Mouse (Mus musculus) ovary, postnatal 36 days (tissue): Measurements from ENCODE around the gene Cdc42bpa.

Source experiments
- DNase-seq: peaks from one replicate; pipeline ENCODE4 v3.0.0; 2022; ENCODE audit warnings: low spot score, mixed read lengths

Gene Cdc42bpa

DNA sequence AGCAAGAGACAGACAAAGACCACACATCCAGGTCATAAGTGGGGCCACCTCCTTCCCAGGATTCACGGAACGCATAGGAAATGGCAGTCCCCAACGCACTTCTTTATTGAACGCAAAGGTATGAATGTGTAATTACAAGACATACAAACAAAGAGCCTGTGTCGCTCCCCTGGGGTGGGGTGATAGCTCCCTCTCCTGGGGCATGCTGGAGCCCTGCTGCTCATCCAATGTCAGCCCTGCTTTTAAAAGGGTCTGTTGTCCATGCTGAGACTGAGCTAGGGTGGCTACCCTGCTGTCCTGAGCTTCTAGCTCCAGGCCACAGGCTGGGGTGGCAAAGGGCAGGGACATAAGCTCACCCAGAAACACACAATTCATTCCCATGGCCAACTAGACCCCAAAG lies 206.3 kb downstream of the Cdc42bpa start:
- DNase-seq, result no peak

DNA sequence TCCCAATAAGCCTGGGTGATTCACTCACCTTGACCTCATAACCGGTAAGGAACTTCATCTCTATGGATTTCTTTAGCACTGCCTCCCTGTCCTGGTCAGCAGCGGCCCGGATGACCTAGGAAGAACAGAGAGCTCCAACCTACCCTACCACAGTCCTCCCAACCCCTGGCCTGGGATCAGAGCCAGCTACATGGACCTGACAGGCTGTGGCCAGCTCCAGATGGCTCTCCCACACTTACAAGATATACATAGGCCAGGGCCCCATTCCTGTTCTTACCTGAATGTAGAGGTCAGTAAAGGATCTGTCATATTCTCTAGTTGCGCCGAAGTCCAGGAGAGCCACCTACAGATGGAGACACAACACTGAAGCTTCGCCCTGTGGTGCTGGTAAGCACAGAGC lies 208.0 kb downstream of the Cdc42bpa start:
- no peak for DNase-seq

DNA sequence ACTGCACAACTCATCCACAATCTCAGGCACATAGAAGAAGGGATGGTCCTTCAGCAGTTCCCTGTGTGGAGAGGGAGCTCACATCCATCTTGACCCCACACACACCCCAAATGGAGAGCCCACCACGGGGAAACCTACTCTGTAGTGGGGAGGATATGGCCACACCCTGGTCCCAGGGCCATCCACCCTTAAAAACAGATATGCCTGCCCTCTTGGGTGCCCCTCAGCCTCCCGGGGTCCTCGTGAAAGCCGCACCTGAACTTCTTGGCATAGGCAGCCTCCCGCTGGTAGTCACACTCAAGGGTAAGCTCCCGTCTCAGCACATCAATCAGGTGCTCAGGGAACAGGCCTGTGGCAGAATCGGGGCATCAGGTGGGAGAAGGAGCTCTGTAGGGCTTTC lies 208.9 kb downstream of the Cdc42bpa start:
- DNase-seq, result no peak

DNA sequence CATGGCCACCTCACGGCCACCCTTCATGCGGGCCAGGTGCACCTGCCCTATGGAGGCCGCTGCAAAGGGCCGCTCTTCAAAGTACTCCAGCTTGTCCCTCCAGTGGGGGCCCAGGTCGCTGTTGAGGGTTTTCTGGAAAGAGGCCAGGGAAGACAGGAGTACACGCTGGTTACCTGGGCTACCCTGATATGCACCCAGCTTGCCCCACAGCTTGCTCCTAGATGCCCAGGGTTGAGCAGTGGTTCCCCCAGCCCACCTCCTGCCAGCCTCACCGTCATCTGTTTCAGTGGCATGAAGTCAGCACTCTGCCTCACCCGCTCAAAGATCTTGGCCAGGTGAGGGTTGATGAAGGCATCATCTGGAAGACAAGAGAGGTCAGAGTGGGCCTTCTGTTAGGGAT lies 209.8 kb downstream of the Cdc42bpa start:
- no peak for DNase-seq

DNA sequence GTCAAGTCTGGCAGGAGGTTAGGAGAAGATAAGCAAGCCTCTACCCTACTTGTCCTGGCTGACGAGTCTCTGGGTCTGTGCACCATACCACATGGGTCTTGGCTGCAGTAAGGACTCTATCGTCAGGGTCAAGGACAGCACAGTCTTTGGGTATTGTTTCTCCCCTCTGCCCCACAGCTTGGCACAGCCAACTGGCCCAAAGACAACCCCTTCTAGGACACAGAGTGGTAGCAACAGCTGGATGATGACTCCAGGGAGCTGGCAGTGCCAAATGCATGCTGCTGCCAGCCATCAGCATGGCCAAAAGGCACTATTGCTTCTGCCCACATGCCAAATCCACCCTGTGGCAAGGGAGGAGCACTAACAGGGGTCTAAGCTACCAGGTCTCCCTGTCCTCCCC lies 211.6 kb downstream of the Cdc42bpa start:
- DNase-seq, result no peak

DNA sequence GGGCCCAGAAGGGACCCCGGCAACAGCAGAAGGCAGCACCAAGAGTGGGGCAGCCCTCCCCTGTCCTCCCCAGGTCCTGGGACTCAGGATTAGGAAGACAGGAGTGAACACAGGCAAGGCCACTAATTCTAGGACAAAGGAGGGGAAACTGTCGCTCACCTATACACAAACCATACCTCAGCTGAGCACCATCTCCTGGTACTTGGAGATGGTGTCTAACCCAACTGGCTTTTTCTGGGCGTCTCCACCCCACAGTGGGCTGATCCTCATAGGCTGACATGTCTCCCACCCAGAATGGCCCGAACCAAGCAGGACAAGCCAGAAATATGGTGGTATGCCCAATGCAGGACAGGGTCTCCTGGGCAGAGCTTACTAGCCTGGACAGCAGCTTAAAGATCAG lies 212.3 kb downstream of the Cdc42bpa start:
- no peak for DNase-seq

DNA sequence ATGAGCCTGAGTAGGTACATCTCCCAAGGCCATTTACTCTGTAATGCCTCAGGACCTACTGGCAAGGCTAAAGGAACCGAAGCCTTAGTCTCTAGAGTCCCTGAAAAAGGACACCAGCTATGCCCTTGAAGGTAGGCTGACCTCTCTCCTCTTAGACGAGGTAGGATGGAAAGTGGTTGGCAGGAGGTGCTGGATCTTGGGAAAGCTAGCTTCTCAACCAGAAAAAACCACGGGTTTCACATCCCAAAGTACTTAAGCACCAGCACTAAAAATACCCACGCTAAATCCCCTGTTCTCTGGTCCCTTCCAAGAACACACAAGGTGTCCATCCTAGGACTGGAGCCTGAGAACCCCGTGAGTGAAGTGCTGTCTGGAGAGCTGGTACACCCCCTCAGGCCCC lies 212.7 kb downstream of the Cdc42bpa start:
- DNase-seq, result no peak

DNA sequence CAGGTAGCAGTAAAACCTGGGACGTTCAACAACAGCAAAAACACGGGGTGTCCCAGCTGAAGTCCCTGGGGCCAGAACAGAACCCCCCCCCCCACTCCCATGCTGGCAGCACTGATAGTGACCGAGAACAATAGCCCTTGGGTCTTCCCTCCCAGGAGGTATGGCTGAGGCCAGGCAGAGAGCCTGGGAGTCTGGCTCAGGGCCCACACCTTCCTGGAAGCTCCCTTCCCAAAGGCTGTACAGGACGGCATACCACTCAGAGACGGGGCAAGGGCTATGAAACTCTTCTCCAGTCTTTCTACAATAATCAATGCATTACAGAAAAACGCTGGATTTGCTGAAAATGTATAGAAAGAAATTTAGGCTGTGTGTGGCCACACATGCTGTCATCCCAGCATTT lies 214.4 kb downstream of the Cdc42bpa start:
- DNase-seq, result no peak

DNA sequence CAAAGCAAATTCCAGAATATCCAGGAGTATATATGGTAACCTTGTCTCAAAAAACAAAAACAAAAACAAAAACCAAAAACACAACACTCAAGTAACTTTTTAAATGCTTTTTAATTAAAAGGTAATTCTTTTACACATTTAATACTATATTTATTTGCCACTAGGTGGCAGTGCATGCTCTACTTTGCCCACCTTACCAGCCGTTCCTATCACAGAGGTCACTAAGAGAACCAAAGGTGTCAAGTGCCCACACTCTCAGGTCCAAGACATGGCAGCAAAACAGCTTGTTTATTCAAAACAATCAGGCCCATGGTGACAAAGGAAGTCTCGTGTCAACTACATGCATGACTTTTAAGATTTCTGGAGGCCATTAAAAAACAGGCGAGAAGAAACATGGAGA lies 214.9 kb downstream of the Cdc42bpa start:
- DNase-seq, result no peak

DNA sequence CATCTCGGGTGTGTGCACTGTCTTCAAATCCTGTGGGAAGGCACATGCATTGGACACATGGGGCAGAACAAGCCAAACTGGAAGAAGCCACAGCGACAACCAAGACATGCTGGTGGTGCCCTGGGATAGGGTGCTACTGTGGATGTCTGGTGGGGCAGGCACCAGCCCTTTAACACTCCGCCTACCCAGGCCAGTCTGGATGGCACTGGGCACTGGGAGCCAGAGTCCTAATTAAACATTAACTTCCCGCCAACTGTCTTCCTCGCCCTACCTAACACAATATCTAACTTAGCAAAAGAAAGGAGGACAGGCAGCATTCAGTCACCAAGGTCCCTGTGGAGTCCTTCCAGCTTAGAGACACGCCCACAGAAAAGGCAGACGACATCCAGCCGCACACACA lies 215.4 kb downstream of the Cdc42bpa start:
- DNase-seq, result no peak

DNA sequence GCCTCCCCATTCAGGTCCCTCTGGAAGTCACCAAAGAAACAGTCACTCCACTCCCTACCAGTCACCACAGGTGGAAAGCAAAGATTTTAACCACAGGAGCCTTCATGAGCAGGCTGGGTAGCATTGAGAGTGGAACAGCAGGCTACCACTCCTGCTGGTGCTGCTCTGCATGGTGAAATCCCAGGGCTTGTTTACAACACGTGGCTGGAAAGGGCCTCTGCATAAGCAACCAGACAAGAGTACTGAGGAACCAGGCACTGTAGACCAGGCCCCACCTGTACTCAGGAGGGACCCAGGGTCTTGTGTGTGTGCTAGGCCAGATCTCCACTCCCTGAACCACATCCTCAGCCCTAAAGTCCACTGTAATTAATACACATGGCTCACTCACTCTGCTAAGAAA lies 216.5 kb downstream of the Cdc42bpa start:
- DNase-seq, result no peak

DNA sequence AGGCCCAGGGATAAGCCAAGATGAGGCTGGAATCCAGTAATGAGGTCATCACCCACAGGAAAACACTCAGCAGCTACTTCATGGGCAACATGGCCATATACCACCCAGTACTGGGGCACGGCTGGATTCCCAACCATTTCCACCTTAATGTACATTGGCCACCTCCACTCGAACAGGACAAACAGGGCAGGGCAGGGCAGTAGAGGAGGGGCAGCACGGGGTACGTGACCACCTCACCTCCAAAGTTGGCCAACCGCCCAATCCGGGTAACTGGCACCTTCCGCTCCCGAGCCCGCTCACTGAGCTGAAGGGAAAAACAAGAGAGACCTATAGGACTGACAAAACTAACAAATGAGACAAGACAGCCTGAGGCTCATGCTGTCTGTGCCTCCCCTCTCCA lies 218.1 kb downstream of the Cdc42bpa start:
- DNase-seq, result no peak

DNA sequence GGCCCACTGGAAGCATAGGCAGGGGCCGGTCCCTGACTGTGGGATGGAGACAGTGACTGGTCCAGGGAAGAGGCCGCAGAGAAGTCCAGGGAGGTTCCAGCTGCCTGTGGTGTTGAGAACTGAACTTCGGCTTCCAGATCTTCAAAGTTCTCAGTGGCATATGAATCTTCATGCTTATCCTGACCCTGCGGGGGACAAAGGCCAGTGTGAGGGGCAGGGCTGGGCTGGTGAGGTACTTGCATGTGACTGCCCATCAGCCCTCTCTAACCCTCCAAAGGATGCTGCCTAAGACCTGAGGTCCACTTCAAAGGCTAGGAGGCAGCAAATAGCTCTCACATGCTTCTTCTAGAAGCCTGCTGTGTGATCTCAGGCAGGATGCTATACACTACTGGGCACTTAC lies 218.8 kb downstream of the Cdc42bpa start:
- no peak for DNase-seq

DNA sequence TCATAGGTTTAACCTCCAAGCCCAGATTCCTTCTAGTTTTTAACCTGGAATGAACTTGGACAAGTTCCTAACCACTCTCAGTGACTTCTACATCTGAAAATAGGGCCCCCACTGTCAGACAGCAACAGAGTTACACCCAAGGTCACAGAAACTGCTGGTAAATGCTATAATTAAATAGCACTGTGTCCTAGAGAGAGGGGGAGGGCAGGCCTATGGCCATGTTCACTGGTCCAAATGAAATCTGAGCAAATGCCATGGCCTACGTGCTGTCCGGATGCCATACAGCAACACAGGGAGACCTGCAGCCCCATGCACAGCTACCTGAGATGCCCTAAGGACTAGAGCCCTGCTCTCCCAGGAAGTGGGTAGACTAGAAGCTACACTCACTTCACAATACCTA lies 219.6 kb downstream of the Cdc42bpa start:
- no peak for DNase-seq

DNA sequence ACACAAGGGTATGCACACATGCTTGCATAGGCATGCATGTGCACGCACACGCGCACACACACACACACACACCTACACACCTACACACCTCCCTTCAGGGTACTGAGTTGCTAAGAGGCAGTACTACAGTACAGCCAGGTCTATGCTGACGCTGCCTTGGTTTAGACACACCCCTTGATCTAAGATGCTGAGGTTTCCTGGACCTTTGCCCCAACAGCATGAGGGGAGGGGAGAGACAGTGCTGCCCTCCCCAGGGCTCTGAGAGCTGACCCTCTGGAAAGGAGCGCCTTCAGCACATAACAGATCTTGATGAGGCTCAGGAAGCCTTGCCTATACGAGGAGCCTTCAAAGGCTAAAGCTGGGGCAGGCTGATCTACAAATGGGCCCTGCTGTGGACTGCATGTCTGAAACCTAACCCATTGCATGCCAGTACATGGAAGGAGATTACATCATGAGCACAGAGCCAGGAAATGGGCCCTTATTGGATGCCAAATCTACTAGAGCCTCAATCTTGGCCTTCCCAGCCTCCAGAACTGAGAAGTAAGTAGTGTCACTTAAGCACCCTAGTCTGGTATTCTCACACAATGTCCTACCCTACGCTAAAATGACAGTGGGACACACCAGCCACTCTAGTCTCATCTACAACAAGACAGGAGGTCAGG lies 221.2 kb downstream of the Cdc42bpa start:
- no peak for DNase-seq

DNA sequence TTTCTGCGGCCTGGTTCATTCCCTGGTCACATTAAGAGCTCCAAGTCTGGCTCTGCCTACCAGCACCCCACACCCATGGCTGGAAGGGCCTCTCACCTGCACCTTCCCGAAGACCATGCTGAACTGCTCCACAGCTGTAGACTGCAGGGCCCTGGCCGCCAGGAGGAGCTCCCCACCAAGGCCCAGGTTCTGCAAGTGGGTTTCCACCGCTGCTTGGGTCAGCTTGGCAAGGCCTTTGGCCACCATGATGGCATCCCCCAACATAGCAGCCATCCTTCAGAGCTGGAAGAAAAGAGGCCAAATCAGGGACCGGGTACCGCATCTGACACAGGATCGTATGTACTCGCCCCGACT lies 221.7 kb downstream of the Cdc42bpa start:
- no peak for DNase-seq

DNA sequence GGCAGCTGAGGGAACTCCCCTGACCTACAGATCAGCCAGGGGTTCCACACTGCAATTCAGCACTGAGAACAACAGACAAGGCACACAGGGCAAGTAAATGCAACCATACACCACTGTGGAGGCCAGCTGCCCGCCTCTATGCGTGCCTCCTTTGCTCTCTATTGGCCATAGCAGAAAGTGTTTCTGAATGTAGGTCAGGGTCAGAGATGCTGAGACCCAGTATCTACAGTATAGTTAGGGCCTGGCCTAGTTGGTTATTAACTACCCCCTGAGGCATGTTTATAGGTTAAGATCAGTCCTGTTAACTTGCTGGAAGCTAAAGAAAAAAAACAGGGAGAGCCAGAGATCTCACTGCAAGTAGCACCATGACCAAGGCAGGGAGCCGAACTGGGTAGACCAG lies 222.5 kb downstream of the Cdc42bpa start:
- no peak for DNase-seq

DNA sequence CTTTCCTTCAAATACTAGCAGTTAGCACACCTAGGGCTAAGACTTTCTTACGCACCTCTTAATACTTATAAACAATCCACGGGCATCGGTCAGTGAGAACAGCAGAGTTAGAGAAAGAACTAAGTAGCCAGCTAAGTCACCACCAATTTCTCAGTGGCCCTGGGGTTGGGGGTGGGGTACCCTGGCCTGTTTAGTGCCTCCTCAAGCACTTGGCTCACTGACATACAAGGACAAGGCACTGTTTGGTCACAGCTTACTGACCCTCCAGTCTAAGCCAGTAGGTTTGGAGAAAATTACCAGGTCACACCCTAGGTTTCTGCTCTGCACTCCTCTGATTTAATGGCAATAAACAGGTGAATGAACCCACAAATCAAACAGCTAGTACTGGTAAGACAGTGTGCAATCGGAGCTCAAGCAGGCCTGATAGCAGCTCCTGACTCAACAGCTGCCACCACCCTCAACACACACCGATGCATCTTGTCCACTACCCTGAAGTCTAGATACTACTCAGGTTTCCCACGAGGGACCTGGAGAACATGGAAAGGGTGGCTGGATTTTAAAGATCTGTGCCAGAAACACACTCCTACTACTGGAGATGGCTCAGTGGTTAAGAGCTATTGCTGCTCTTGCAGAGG lies 223.4 kb downstream of the Cdc42bpa start:
- no peak for DNase-seq

DNA sequence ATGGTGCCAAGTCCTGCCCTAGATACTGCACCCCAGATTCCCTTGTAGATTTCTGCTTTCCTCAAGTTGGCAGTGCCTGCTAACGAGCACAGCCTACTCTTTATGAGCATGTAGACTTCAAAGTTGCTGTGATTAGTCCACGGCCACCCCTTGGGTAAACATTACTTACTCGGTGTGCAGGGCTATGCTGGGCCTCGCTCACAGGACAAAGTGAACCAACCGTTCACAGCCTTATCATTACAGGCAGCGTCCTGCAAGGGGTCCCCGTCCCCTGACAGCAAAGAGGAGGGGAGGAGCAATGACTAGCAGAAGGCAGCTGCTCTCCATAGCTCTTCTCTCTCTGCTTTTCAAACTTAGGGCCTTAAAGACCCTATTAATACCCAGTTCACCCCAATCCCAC lies 224.5 kb downstream of the Cdc42bpa start:
- no peak for DNase-seq

DNA sequence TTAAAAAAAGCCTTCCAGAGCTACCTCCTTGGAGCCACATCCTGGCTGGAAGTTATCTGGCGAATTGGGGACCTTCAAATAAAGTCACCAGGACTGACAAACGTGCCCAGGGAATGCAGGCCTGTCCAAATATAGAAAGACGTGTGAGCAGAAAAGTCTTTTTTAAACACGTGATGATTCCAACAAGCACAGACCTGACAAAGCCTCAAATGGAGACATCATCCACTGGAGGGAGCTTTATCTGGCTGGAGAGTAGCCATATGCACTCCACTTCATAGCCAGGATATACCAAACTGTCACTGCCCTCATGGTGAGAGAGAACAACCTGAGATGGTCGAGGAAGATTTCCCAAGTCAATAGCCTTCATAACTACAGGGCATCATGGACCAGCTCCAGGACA lies 225.6 kb downstream of the Cdc42bpa start:
- no peak for DNase-seq

DNA sequence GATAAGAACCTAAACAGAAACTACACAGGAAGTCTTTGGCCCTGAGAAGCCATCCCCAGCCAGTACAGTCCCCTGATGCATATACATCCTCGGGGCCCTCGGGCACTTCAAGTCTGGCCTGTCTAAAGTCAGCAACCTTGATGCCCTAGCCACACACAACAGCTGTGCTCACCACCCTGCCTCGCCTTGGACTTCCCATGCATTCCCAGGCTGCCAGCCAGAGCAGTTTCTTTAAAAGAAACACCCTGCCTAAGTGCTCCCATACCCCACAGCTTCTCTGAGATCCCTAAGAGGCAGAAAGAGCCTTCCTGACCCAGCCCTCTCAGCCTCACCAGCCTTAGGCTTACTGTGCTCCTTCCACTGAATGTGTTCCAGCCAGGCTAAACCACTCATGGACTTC lies 226.1 kb downstream of the Cdc42bpa start:
- no peak for DNase-seq

DNA sequence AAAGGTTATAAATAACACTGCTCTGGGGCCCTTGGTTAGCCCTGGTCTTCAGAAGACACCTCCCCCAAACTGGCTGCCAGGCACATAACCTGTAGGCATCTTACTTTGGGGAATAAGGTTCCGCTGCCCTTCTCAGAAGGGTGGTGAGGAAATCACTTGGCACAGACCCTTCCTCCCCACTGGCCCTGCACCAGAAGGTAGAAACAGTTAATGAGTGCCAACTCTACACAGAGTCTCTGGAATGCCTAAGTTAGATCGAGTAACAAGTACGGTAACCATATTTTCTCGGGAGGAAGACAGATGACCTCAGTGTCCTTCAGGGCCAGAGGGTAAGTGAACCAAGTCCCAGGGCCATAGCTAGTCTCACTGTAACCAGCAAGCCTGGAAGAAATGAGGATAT lies 228.7 kb downstream of the Cdc42bpa start:
- DNase-seq, result no peak

DNA sequence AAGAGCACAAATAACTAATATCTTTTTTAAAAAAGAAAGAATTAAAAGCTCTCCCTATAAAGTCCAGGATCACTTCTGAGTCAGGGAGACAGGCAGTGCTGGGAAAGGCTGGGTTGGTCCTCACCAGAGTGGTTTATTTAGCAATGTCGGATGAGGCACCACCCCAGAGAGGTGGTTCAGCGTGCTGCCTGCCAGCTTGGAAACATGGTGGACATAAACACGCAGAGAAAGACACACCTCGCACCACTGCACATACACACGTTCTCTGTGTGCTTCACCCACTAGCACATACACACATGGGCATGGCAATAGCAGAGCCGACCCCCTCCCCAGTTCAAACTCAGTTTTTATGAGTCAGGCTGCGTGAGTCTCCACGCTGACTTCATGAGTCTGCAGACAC lies 230.8 kb downstream of the Cdc42bpa start:
- DNase-seq, result no peak

DNA sequence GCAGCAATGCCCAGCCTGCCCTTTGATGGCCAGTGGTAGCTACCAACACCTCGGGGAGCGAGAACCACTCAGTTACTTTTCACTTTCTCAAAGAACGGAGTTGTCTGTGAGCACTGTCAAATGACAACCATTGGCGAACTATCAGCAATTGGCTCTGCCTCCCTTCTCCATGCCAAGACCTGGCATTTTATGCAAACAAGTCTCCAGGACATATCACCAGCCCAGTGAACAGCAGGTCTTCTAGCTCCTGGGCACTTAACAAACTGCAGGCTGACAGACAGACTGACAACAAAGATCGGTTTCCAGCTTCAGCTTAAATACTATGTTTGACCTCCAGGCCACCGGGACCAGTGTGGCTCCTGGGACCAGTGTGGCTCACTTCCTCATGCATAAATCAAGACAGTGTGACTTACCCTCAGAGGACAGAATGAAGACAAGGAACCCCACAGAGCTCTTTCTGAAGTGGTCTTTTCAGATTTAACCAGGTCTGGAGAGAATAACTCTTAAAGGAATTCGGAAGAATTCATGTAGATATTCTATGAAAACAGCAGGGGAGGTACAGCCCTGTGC lies 231.5 kb downstream of the Cdc42bpa start:
- no peak for DNase-seq
